Mouse (Mus musculus) adrenal gland, postnatal 4 days (tissue): ENCODE results near the gene Gtf2h5. TPM values are rescaled to one million over a fixed set of nuclear protein-coding genes. Genes with fewer than 3 reads are reported as not detected.

Experiments used
- DNase-seq, 2 experiments: peaks; one replicate each; pipeline ENCODE4 v3.0.0; 2021 to 2022; ENCODE audit warnings: low spot score in 2 of 2, mixed read lengths in 2 of 2
- microRNA-seq: library from miRNA; unstranded; fragments of <30 nt; microRNA quantifications from one replicate; pipeline ENCODE4 v1.2.0, GENCODE M21; 2021
- total RNA-seq, 2 experiments: library from RNA; stranded (reverse); gene quantifications; 2 replicates each; pipeline ENCODE4 v1.2.3; 2021

Gene Gtf2h5
- total RNA-seq, 2 experiments from 2014 or later, result 90.6 to 95.0 TPM

DNA sequence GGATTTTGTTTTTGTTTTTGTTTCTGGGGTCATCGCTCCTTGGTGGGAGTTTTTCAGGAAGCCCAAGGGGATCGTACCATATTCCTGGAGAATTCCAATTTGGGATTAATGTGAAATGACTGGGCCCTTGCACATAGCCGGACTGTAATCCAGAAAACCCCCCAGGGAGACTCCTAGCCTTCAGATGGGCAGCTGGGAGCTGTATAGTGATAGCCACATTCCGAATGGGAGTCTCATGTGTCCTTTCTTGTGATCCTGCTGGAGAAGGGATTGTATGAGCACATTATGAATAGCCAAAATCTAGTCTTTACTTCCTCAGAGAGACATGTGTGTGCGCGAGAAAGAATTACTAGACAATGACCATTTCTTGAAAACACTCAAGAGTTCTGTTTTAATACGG, 28.6 kb downstream of the Gtf2h5 start:
- DNase-seq, result no peak

DNA sequence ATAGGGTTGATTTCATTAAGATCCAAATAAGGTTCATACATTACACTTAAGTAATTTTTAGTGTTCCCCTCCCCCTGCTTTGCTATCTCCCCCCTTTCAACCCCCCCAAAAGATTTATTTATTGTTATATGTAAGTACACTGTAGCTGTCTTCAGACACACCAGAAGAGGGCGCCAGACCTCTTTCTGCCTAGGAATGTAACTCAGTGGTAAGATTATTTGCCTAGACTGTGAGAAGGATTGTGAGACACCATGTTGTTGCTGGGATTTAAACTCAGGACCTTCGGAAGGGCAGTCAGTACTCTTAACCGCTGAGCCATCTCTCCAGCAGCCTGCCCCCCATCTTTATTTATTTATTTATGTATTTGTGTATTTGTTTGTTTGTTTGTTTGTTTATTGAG, 31.4 kb downstream of the Gtf2h5 start:
- no peak for DNase-seq

DNA sequence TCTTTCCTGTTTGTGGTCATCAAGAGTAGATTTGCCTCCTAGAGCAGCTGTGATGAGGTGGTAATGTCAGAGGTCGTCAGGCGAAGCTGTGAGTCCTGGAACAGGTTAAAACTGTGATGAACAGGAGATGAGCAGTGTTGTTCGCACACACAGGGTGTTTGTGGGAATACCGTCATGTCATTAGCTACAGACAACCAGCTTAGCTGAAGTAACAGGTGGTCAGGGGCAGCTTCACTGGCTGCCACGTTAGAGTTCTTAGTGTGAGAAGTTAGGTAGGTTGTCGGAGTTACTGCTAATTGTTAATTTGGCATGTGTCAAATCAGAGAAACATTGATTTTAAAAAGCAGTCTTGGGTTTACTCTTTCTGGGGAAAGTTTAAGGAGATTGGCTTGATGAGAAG, 34.1 kb downstream of the Gtf2h5 start:
- DNase-seq, result no peak

DNA sequence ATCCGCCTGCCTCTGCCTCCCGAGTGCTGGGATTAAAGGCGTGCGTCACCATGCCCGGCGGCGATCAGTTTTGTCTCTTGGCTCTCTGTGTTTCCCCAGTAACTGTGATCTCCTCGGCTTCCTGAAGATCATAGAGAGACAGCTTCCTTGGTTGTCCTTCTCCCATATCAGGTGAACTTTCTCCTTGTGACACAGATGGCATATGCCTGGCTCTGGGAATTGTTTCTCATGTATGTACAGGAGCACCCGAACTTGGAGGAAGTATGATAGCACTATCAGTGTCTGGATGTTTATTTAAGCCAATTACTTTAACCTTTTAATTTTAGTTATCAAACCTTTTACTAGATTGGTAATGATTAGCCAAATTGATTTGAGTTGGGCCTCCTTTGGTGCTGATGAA, 35.5 kb downstream of the Gtf2h5 start:
- no peak for DNase-seq

DNA sequence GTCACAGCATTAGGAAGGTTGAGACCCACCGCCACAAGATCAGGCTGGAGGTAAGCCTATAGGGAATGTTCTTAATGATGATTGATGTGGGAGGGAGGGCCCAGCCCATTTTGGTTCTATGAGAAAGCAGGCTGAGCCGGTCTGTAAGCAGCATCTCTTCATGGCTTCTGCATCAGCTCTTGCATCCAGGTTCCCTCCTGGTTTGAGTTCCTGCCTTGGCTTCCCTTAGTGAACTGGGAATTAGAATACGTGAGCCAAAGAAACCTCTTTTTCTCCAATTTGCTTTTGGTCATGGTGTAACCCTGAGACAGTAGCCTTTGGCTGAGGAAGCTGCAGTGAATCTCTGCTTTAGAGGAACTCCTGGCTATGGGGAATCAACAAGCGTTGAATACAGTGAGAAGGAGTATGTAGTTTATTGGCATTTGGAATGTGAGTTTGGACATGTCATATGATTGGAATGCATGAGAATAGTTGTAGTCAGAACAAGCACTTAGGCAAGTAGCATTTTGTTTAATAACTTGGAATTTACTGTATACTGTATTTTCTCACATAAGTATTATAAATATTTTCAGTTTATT, 37.7 kb downstream of the Gtf2h5 start:
- DNase-seq, result no peak

DNA sequence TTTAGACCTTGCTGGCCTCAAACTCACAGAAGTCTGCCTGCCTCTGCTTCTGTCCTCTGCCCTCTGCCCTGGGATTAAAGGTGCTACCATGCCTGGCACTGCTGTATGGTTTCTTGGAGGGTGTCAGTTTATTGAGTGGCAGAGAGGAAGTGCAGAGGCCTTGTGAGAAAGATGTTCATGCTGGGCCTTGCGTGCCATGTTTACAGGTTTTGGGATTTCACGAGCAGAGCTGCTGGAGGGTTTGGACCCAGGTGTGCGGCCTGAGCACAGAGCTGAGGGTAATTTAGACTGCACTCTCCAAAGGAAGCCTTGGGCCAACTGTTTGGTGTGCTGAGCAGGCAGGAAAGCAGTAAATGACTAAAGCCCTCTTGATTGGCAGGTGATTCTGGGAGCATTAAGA, 38.3 kb downstream of the Gtf2h5 start:
- DNase-seq, result no peak

DNA sequence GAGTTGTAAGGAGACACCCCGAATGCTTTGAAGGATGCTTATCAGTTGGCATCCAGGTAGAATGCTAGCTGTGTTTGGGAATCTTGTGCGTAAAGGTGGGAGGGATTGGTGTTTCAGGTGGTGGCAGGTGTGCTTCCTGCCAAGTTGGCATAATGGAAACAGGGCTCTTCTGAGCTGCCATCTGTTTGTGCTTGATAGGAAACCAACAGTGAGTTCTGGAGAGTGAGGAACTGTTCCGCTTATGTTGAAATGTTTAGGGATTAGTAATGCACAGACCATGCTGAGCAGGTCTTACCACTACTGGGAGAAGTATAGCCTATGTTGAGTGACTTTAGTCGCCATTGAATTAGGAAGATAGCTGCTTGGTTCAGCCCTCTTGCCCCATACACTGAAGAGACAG, 39.3 kb downstream of the Gtf2h5 start:
- DNase-seq, result no peak

DNA sequence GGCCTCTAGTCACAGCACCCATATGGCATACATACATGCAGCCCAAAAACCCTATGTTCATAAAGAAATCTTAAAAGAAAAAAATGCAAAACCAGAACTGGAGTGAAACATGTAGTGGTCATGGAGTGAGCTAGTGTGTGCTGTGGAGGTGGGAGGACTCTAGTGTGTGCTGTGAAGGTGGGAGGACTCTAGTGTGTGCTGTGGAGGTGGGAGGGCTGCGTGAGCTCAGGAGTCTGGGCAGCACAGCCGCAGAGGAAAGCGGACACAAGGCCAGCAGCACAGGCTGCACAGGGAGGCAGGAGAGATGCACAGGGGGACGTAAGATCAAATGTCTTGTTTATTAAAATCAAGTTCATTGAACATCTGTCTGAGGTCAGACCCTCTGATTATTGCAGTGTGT, 44.2 kb downstream of the Gtf2h5 start:
- DNase-seq, result no peak

DNA sequence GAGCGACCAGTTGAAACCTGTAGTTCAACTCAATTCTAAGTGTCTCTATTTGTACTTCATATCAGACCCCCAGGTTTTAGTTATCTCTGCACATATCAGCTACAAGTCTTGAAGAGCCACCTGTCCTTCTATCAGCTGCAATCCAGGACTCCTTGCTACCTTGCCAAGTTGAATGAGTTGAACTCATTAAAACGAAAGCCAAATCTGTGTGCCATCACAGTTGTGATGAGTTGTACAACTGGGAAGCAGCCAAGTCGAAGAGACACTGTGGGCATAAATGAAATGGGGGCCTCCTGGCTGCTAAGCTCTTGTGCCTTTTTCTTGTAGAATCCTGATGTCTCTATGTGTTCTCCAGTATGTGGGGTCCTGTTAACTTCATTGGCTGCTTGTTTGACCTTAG, 45.9 kb downstream of the Gtf2h5 start:
- DNase-seq, result no peak

DNA sequence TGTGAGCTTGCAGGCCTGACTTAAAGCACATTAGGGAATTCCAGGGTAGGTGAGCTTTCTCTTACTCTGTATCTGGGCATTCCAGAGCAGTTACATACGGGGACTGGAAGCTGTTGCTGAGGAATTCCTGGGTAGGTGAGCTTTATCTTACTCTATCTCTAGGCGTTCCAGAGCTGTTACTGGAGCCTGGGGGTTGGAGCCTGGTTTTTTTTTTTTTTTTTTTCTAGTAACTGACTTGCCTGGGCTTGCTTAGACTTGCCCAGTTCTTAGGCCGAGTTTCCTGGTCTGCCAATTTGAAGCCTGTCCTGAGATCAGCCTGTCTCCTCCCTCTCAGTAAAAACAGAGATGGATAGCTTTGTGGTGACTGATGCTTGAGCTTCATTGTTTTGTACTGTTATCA, 48.5 kb downstream of the Gtf2h5 start:
- DNase-seq, result no peak

DNA sequence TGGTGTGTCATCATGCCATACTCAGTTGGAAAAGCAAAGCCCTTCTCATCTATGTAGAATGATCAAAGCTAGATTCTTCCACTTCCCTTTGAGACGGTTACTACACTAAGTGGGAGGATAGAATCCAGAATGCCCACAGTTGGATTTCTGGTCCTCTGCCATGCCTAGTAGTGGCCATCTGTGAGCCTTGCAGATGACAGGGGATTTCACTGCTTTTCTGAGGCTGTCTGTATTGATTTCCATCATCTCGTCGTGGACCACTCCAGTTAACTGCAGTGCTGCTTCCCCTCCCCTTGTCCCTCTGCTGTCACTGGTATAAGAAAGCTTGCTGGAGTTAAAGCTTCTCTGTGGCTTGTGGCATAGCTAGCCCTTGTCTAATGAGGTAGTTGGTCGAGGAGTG, 49.8 kb downstream of the Gtf2h5 start:
- DNase-seq, result no peak

DNA sequence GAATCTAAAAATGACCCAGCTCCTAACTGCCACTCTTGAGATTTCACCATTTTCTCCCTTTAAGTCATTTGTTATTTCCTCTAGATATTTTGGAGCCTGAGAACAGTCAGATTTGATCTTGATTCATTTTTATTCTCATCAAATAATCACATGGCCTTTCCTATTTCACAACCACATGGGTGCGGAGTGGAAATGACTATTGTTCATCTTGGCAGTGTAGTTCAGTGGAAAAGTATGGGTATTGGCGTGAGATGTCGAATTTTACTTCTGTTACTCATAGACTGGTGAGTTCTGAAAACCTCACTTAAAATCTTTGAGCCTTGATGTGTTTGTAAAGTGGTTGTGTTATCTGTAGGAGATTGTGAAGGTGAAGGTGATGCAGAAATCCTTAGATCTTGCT, 51.5 kb downstream of the Gtf2h5 start:
- no peak for DNase-seq

Small RNA genes within 50 kb of the gene (microRNA-seq; reads per million reads assigned to microRNA genes)
- gene Gm22774, result not detected

Other genes starting within 250 kb of the Gtf2h5 start
- gene Snx9, start 238.5 kb upstream of the Gtf2h5 start, total RNA-seq, result 10 to 100 TPM; 52.0 to 57.6 TPM
- gene Synj2, start 138.5 kb upstream of the Gtf2h5 start, total RNA-seq, result 10 to 100 TPM; 12.4 to 12.8 TPM
- gene Serac1, start within 50 bp of the Gtf2h5 start, total RNA-seq, result 1 to 10 TPM; 7.7 to 8.7 TPM
- gene Tulp4, start 26.7 kb downstream of the Gtf2h5 start, total RNA-seq, result 100 to 1,000 TPM in 1 of 2 experiments, 10 to 100 TPM in 1; 99.4 to 101 TPM
- gene Tmem181a, start 177.1 kb downstream of the Gtf2h5 start, total RNA-seq, result 10 to 100 TPM; 20.7 to 22.2 TPM
- gene Dynlt1a, start 237.7 kb downstream of the Gtf2h5 start, total RNA-seq, result 10 to 100 TPM in 1 of 2 experiments, 1 to 10 TPM in 1; 9.6 to 11.8 TPM